Mouse (Mus musculus) skeletal muscle tissue, adult 2 months (tissue): ENCODE results near the gene Oxsr1.
"Not testable (repeated sequence)": the region's sequence is repeated elsewhere in the genome, so short reads cannot be mapped to it uniquely, and the experiment has no call there.

Experiments
- DNase-seq: peaks from one replicate; pipeline ENCODE4 v3.0.0-alpha.2; 2012; ENCODE audit warnings: low read depth, low spot score

Oxsr1 gene

GRCm38 (mm10) chr9:119322289-119323259 is at the start of gene Oxsr1:
Oxsr1 (minus strand) TSS chr9:119322427.
- peak; percentile 100 for DNase-seq

DNA sequence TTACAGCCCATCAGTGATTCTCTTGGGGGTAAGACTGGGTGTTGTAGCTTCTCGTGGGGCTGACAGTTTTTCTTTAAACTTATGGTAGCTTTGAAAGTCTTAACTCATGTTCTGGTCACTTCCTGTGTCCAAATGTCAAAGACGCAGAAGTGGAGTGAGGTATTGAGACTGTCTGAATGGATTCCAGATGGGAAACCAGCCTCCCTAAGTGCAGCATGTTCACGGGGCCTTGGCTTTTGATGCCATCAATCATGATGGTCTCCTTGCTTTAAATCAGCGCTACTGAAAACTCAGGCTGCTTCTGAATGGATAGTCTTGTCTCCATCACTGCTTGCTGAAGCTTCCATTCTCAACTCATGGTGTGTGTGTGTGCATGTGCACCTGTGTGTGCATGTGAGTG is 49.0 kb upstream of the Oxsr1 start:
- DNase-seq, result no peak

GRCm38 (mm10) chr9:119370770-119371169 is 48.5 kb upstream of the Oxsr1 start:
- not testable (repeated sequence) for DNase-seq

- DNase-seq, result no peak
These were observed 46.1 kb upstream of the Oxsr1 start for GRCm38 (mm10) chr9:119368367-119368766.

- no peak for DNase-seq
These were observed 43.1 kb upstream of the Oxsr1 start, which contains the start of gene Slc22a14 for GRCm38 (mm10) chr9:119365284-119365683. Slc22a14 (minus strand) TSS chr9:119365553.

- DNase-seq, result no peak
These were observed 41.0 kb upstream of the Oxsr1 start for GRCm38 (mm10) chr9:119363229-119363628.

DNA sequence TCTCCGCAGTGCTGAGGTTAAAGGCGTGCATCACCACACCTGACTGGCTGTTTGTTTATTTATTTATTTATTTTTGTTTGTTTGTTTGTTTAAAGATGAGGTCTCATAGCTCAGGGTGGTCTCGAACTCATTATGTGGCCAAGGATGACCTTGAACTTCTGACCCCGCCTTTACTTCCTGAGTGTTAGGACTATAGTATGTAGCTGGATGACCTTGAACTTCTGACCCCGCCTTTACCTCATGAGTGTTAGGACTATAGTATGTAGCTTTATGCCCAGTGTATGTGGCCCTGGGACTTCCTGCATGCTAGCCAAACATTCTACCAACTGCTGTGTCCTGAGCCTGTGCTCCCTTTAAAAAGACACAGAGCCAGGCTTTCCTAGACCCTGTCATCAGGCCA is 39.2 kb upstream of the Oxsr1 start:
- no peak for DNase-seq

DNA sequence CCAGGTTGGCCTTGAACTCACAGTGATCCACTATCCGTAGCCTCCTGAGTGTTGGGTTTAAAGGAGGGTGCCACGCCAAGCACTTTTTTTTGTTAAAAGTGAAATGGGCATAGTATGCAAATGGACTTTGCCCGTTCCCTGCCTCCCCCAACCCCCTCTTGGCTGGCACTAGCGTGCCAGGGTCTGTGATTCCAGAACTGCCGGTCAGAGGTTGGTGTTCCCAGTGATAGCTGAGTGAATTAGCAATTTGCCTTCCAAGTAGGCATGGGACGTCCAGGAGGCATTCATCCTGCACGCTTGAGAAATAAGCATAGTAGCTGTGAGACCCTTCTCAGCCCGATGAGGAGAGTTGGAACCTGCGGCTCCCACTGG is 35.8 kb upstream of the Oxsr1 start:
- no peak for DNase-seq

DNA sequence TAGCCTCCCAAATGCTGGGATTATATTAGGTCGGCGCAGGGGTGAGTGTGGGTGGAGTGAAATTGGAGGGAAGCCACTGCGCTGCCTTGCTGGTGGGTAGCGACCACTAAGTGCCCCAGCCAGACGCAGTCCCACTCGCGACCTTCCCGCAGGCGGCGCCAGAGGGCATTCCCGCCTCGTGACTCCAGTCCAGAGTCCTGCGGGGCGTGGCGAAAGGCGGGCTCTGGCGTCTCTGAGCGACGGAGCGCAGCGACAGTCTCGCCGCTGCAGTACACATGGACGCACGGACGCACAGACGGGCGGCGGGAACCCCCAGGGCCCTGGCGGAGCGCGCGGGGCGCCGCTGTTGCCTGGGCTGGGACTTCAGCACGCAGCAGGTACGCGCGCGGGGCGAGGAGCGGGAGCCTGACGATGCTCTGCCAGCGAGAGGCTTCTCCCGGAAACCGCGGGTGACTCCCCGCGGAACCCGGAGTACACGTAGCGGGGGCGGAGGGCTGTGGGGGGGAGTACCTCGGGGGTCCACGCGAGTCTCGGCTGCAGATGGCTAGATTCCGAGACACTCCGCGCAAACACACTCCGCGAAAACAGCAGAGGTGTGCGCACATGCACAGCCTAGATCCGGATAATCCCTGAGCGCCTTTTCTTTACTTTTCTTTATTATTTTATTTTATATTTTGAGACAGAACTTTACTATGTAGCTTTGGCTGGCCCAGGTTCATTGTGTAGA is 35.3 kb upstream of the Oxsr1 start, which contains the start of gene Xylb:
Gene Xylb, plus strand, starts transcription at position 51 of the 727 bp plus-strand sequence.
- peak; percentile 60 for DNase-seq

- no peak for DNase-seq
These were observed 33.7 kb upstream of the Oxsr1 start for GRCm38 (mm10) chr9:119355943-119356342.

DNA sequence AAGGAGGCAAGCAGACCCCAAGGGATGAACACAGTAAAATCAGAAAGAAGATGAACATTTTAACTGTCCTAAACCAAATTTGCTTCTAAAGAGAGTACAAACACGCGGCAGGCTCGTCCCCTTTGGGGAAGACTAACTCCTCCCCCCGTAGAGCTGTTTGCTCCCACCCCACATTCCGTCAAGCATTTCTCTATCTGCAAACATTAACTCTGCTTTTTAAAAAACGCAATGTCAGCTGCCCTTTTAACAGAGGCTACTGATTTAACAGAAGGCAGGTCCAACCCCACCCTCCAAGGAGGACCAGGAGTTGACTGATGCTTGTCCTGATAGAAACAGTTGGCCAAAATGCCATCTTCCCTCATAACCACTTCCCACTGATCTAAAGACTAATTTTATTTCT is 31.7 kb upstream of the Oxsr1 start:
- DNase-seq, result no peak

DNA sequence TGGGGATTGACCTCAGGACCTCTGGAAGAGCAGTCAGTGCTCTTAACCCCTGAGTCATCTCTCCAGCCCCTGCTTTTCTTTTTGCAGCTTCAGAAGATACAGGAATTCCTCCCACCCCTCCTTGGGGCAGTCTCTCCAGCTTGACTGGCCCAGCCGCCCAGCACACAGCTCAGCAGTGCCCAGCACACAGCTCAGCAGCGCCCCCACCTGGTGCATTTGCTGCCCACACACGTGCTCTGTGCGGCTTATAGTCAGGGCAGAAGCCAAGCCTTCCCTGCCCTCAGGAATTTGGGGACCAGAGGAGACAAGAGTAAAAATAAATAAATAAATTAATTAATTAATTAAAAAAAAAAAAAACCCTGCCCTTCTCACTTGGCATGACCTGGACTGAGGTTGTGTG is 29.8 kb upstream of the Oxsr1 start:
- peak; percentile 68 for DNase-seq

GRCm38 (mm10) chr9:119350947-119351705 is 28.9 kb upstream of the Oxsr1 start:
- DNase-seq, result no peak

GRCm38 (mm10) chr9:119350531-119350930 is 28.3 kb upstream of the Oxsr1 start:
- no peak for DNase-seq

DNA sequence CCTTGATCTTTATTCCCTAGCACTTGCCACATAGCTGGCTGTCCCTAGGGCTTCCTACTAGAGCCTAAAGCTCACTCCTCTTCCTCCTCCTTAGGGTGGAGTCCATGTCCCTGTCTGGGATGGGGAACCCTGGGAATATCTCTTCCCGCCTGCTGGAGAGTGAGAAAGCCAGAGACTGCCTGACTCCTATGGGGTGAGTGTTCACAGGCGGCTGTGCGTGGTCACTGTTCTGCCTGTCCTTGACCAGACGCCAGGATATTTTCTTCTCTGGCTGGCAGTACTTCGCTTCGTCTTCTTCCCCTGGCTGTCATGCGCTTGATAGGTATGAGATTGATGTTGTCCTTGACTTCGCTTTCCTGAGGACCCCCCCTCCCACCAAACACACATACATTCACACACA is 24.1 kb upstream of the Oxsr1 start:
- DNase-seq, result no peak

- no peak for DNase-seq
These were observed 20.5 kb upstream of the Oxsr1 start for GRCm38 (mm10) chr9:119342728-119343127.

- peak; percentile 97 for DNase-seq
These were observed 18.9 kb upstream of the Oxsr1 start, which contains the start of gene Myd88 for GRCm38 (mm10) chr9:119340909-119341816. Myd88 (minus strand) TSS chr9:119341411.

GRCm38 (mm10) chr9:119340212-119340580 is 18.0 kb upstream of the Oxsr1 start:
- DNase-seq, result no peak

- peak; percentile 63 for DNase-seq
These were observed 17.5 kb upstream of the Oxsr1 start, which contains the start of gene Acaa1a for GRCm38 (mm10) chr9:119339558-119340211. Acaa1a (plus strand) TSS chr9:119339676.

DNA sequence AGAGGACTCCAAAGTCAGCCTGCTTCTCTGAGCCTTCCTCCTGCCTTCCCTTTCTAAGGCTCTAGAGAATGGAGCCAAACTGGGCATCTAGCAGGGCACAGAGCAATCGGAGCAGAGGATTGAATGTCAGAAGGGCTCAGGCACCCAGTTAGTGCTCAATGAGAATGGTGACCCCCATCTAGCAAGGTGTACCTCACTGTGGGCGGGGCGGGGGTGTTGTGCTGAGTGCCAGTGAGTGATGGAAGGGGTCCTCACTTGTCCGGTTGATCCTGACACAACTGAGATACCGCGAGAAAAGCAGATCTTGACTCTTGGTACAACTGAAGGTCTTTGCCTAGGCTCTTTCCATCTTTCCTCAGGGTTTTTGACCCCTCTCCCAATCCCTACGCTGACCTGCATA is 16.9 kb upstream of the Oxsr1 start:
- no peak for DNase-seq
